Mouse (Mus musculus): Measurements from ENCODE around the gene Sfta2.

The Sfta2 gene

GRCm38 (mm10) chr17:35681986-35682385 lies 80.6 kb downstream of the Sfta2 start:
- DNase-seq: no peak

- no peak for DNase-seq
Observed at GRCm38 (mm10) chr17:35685061-35685460, 83.7 kb downstream of the Sfta2 start.

GRCm38 (mm10) chr17:35688347-35689175 lies 87.2 kb downstream of the Sfta2 start:
- no peak for DNase-seq

- DNase-seq: no peak
Observed at GRCm38 (mm10) chr17:35689936-35690645, 88.7 kb downstream of the Sfta2 start.

GRCm38 (mm10) chr17:35691811-35692210 lies 90.5 kb downstream of the Sfta2 start:
- DNase-seq: no peak

GRCm38 (mm10) chr17:35692368-35692767 lies 91.0 kb downstream of the Sfta2 start:
- no peak for DNase-seq

GRCm38 (mm10) chr17:35693906-35694305 lies 92.6 kb downstream of the Sfta2 start:
- no peak for DNase-seq

GRCm38 (mm10) chr17:35695289-35695688 lies 93.9 kb downstream of the Sfta2 start:
- DNase-seq: no peak

- DNase-seq: no peak
Observed at GRCm38 (mm10) chr17:35696691-35697090, 95.3 kb downstream of the Sfta2 start.

- DNase-seq: no peak
Observed at GRCm38 (mm10) chr17:35697429-35697758, 96.0 kb downstream of the Sfta2 start.

GRCm38 (mm10) chr17:35697759-35698500 lies 96.6 kb downstream of the Sfta2 start:
- DNase-seq: peak; percentile 70

- no peak for DNase-seq
Observed at GRCm38 (mm10) chr17:35698501-35698883, 97.1 kb downstream of the Sfta2 start.

- DNase-seq: peak; percentile 54
Observed at GRCm38 (mm10) chr17:35699919-35700318, 98.6 kb downstream of the Sfta2 start.

All from embryo, embryonic 11 days (tissue).